Mouse (Mus musculus) lung, postnatal 25 days (tissue): ENCODE data around the gene Smyd1.
"Not testable (repeated sequence)": the region's sequence is repeated elsewhere in the genome, so short reads cannot be mapped to it uniquely, and the experiment has no call there.

Experiments
- DNase-seq: peaks from one replicate; pipeline ENCODE4 v3.0.0; 2022; ENCODE audit warnings: low spot score

Gene Smyd1

GRCm38 (mm10) chr6:71321826-71322283 lies at the start of gene Smyd1:
TSS of gene Smyd1 (minus strand) at chr6:71322233.
- no peak for DNase-seq

- no peak for DNase-seq
Measured at GRCm38 (mm10) chr6:71371085-71371605, 49.1 kb upstream of the Smyd1 start.

- no peak for DNase-seq
Measured at GRCm38 (mm10) chr6:71369416-71369815, 47.4 kb upstream of the Smyd1 start.

GRCm38 (mm10) chr6:71363995-71364394 lies 42.0 kb upstream of the Smyd1 start:
- no peak for DNase-seq

GRCm38 (mm10) chr6:71361156-71361670 lies 39.2 kb upstream of the Smyd1 start:
- no peak for DNase-seq

- DNase-seq, result no peak
Measured at GRCm38 (mm10) chr6:71360751-71361150, 38.7 kb upstream of the Smyd1 start.

- DNase-seq, result no peak
Measured at GRCm38 (mm10) chr6:71360221-71360620, 38.2 kb upstream of the Smyd1 start.

GRCm38 (mm10) chr6:71357493-71357892 lies 35.5 kb upstream of the Smyd1 start:
- DNase-seq, result no peak

GRCm38 (mm10) chr6:71353722-71354121 lies 31.7 kb upstream of the Smyd1 start:
- no peak for DNase-seq

GRCm38 (mm10) chr6:71352866-71353427 lies 30.9 kb upstream of the Smyd1 start:
- DNase-seq, result no peak

- no peak for DNase-seq
Measured at GRCm38 (mm10) chr6:71352201-71352600, 30.2 kb upstream of the Smyd1 start.

- DNase-seq, result no peak
Measured at GRCm38 (mm10) chr6:71351201-71351600, 29.2 kb upstream of the Smyd1 start.

- no peak for DNase-seq
Measured at GRCm38 (mm10) chr6:71348006-71348405, 26.0 kb upstream of the Smyd1 start.

GRCm38 (mm10) chr6:71341179-71341578 lies 19.1 kb upstream of the Smyd1 start:
- no peak for DNase-seq

- DNase-seq, result no peak
Measured at GRCm38 (mm10) chr6:71339351-71339750, 17.3 kb upstream of the Smyd1 start.

GRCm38 (mm10) chr6:71338941-71339340 lies 16.9 kb upstream of the Smyd1 start:
- DNase-seq, result no peak

GRCm38 (mm10) chr6:71337666-71338065 lies 15.6 kb upstream of the Smyd1 start:
- no peak for DNase-seq

- DNase-seq, result no peak
Measured at GRCm38 (mm10) chr6:71333578-71334273, 11.7 kb upstream of the Smyd1 start.

- DNase-seq, result no peak
Measured at GRCm38 (mm10) chr6:71333031-71333430, 11.0 kb upstream of the Smyd1 start.

GRCm38 (mm10) chr6:71332236-71332965 lies 10.4 kb upstream of the Smyd1 start:
- no peak for DNase-seq

- DNase-seq, result not testable (repeated sequence)
Measured at GRCm38 (mm10) chr6:71331491-71331890, 9.5 kb upstream of the Smyd1 start.

- DNase-seq, result no peak
Measured at GRCm38 (mm10) chr6:71330486-71330885, 8.5 kb upstream of the Smyd1 start.

GRCm38 (mm10) chr6:71329881-71330280 lies 7.8 kb upstream of the Smyd1 start:
- no peak for DNase-seq
